In genomic region chr8:70504851-70505250, GRCm38 (mm10) we compare ENCODE assay signal across 8 mouse cellular contexts. TPM values are rescaled to one million over a fixed set of nuclear protein-coding genes. Genes with fewer than 3 reads are reported as not detected.
DNase-seq lines count a peak whose midpoint lies in the region; ATAC-seq lines count a peak whose summit lies in the region.

No protein-coding gene starts in this region.

- peaks cover 62% of the 10 kb centered on the region for H3K4me1 ChIP-seq in embryonic facial prominence, embryonic 12.5 days
- peaks cover 84% of the 10 kb centered on the region for H3K4me1 ChIP-seq in heart, embryonic 13.5 days
- H3K4me1 ChIP-seq in lung, embryonic 15.5 days, result peaks cover 81% of the 10 kb centered on the region

- 0 out of 2 replicates have a peak overlapping the region, but pooled peaks have one; percentile 5 for H3K4me3 ChIP-seq in embryonic facial prominence, embryonic 12.5 days
- 0 out of 2 replicates have a peak overlapping the region, but pooled peaks have one; percentile 73 for H3K4me3 ChIP-seq in heart, embryonic 13.5 days
- H3K4me3 ChIP-seq in lung, embryonic 15.5 days, result no peak overlapping the region; the same call in 1 of the 2 replicates

- ATAC-seq in embryonic facial prominence, embryonic 12.5 days (ENCODE audit: insufficient number of reproducible peaks, insufficient read depth, low FRiP score, low TSS enrichment), result no peak
- ATAC-seq in heart, embryonic 13.5 days (ENCODE audit: extremely low read depth, insufficient number of reproducible peaks, low FRiP score, low TSS enrichment), result no peak
- ATAC-seq in lung, embryonic 15.5 days (ENCODE audit: borderline replicate concordance, extremely low read depth, low FRiP score, low TSS enrichment), result no peak

- H3K4me2 ChIP-seq in embryonic facial prominence, embryonic 12.5 days (replicated peaks), result peak overlapping the region; percentile 83
- peak overlapping the region; percentile 82 for H3K4me2 ChIP-seq in heart, embryonic 13.5 days
- H3K4me2 ChIP-seq in lung, embryonic 15.5 days, result 0 out of 2 replicates have a peak overlapping the region, but pooled peaks have one; percentile 88

- no peak overlapping the region; the same call in 1 of the 2 replicates for H3K9ac ChIP-seq in embryonic facial prominence, embryonic 12.5 days
- H3K9ac ChIP-seq in heart, embryonic 13.5 days, result no peak overlapping the region
- H3K9ac ChIP-seq in lung, embryonic 15.5 days, result no peak overlapping the region

- H3K27me3 ChIP-seq in embryonic facial prominence, embryonic 12.5 days, result peaks cover 31% of the 10 kb centered on the region
- H3K27me3 ChIP-seq in heart, embryonic 13.5 days (replicated peaks), result peaks cover 43% of the 10 kb centered on the region
- H3K27me3 ChIP-seq in lung, embryonic 15.5 days, result peaks cover 31% of the 10 kb centered on the region

- no peaks in the 10 kb centered on the region for H3K9me3 ChIP-seq in embryonic facial prominence, embryonic 12.5 days
- no peaks in the 10 kb centered on the region for H3K9me3 ChIP-seq in heart, embryonic 13.5 days
- H3K9me3 ChIP-seq in lung, embryonic 15.5 days, result no peaks in the 10 kb centered on the region

- DNase-seq in CD8-positive naive resting alpha-beta T cell, adult 2 months (ENCODE audit: low read depth in 2 of 2, low spot score in 2 of 2), result peak; percentile 81 to 87
- peak; percentile 87 for DNase-seq in adrenal gland, postnatal 14 days
- DNase-seq in layer of hippocampus, adult 8-10 months (ENCODE audit: low spot score in 2 of 2), result peak; percentile 75 to 79
- DNase-seq in ovary, postnatal 36 days (ENCODE audit: low spot score), result peak; percentile 51
- peak; percentile 80 for DNase-seq in urinary bladder, postnatal 25 days (ENCODE audit: low spot score)

- peaks cover 27% of the 10 kb centered on the region for H3K36me3 ChIP-seq in embryonic facial prominence, embryonic 12.5 days
- peaks cover 35% of the 10 kb centered on the region for H3K36me3 ChIP-seq in heart, embryonic 13.5 days
- peaks cover 20% of the 10 kb centered on the region for H3K36me3 ChIP-seq in lung, embryonic 15.5 days

- WGBS in embryonic facial prominence, embryonic 12.5 days, result 47% methylated on average over 3 of the region's 3 CpGs
- 73% methylated on average over 3 of the region's 3 CpGs for WGBS in heart, embryonic 13.5 days
- 86% methylated on average over 3 of the region's 3 CpGs for WGBS in lung, embryonic 15.5 days

- peak overlapping the region; percentile 83 for H3K27ac ChIP-seq in embryonic facial prominence, embryonic 12.5 days
- H3K27ac ChIP-seq in heart, embryonic 13.5 days (replicated peaks), result no peak overlapping the region
- no peak overlapping the region for H3K27ac ChIP-seq in lung, embryonic 15.5 days

RNA-seq across cellular contexts. Expression of gene Rex1bd, which starts 1.7 kb away (rescaled TPM):
- 116 and 123 TPM in 2 replicates for total RNA-seq in adrenal gland, postnatal 14 days (2021)
- polyA plus RNA-seq in embryonic facial prominence, embryonic 12.5 days (2016; fragmentation: Nextera tagmentation; extraction: Ambion mirVana), result 145 and 146 TPM in 2 replicates
- 116 and 125 TPM in 2 replicates for polyA plus RNA-seq in heart, embryonic 13.5 days (2015; fragmentation: Nextera tagmentation; extraction: Ambion mirVana)
- 100 to 1,000 TPM in 2 of 4 experiments, 10 to 100 TPM in 2; 86.4 to 104 (median 97.3) TPM for total RNA-seq in layer of hippocampus, adult 8-10 months (2022)
- polyA plus RNA-seq in lung, embryonic 15.5 days (2015; fragmentation: Nextera tagmentation; extraction: Ambion mirVana), result 120 and 122 TPM in 2 replicates

RNA-seq across cellular contexts. Expression of gene Uba52, which starts 5.8 kb away (rescaled TPM):
- total RNA-seq in adrenal gland, postnatal 14 days (2021), result 1,600 and 1,776 TPM in 2 replicates
- 863 and 916 TPM in 2 replicates for polyA plus RNA-seq in embryonic facial prominence, embryonic 12.5 days (2016; fragmentation: Nextera tagmentation; extraction: Ambion mirVana)
- 842 and 891 TPM in 2 replicates for polyA plus RNA-seq in heart, embryonic 13.5 days (2015; fragmentation: Nextera tagmentation; extraction: Ambion mirVana)
- 1,000 to 10,000 TPM in 2 of 4 experiments, 100 to 1,000 TPM in 2; 772 to 1,065 (median 933) TPM for total RNA-seq in layer of hippocampus, adult 8-10 months (2022)
- polyA plus RNA-seq in lung, embryonic 15.5 days (2015; fragmentation: Nextera tagmentation; extraction: Ambion mirVana), result 909 and 953 TPM in 2 replicates

RNA-seq across cellular contexts. Expression of gene Crlf1, which starts 11.9 kb away (rescaled TPM):
- total RNA-seq in adrenal gland, postnatal 14 days (2021), result not detected in 2 replicates
- 70.1 and 74.4 TPM in 2 replicates for polyA plus RNA-seq in embryonic facial prominence, embryonic 12.5 days (2016; fragmentation: Nextera tagmentation; extraction: Ambion mirVana)
- polyA plus RNA-seq in heart, embryonic 13.5 days (2015; fragmentation: Nextera tagmentation; extraction: Ambion mirVana), result 3.7 and 5.5 TPM in 2 replicates
- 10 to 100 TPM; 20.4 to 31.5 (median 30.1) TPM for total RNA-seq in layer of hippocampus, adult 8-10 months (2022)
- polyA plus RNA-seq in lung, embryonic 15.5 days (2015; fragmentation: Nextera tagmentation; extraction: Ambion mirVana), result 181 and 186 TPM in 2 replicates

RNA-seq across cellular contexts. Expression of gene Tmem59l, which starts 17.7 kb away (rescaled TPM):
- total RNA-seq in adrenal gland, postnatal 14 days (2021), result 4.6 and 5.6 TPM in 2 replicates
- 27.1 and 29.6 TPM in 2 replicates for polyA plus RNA-seq in embryonic facial prominence, embryonic 12.5 days (2016; fragmentation: Nextera tagmentation; extraction: Ambion mirVana)
- 0.45 and 0.76 TPM in 2 replicates for polyA plus RNA-seq in heart, embryonic 13.5 days (2015; fragmentation: Nextera tagmentation; extraction: Ambion mirVana)
- total RNA-seq in layer of hippocampus, adult 8-10 months (2022), result 100 to 1,000 TPM; 284 to 307 (median 293) TPM
- 6.5 and 6.6 TPM in 2 replicates for polyA plus RNA-seq in lung, embryonic 15.5 days (2015; fragmentation: Nextera tagmentation; extraction: Ambion mirVana)

RNA-seq across cellular contexts. Expression of gene Fkbp8, which starts 22.7 kb away (rescaled TPM):
- 235 and 252 TPM in 2 replicates for total RNA-seq in adrenal gland, postnatal 14 days (2021)
- 306 and 327 TPM in 2 replicates for polyA plus RNA-seq in embryonic facial prominence, embryonic 12.5 days (2016; fragmentation: Nextera tagmentation; extraction: Ambion mirVana)
- polyA plus RNA-seq in heart, embryonic 13.5 days (2015; fragmentation: Nextera tagmentation; extraction: Ambion mirVana), result 240 and 251 TPM in 2 replicates
- total RNA-seq in layer of hippocampus, adult 8-10 months (2022), result 100 to 1,000 TPM; 420 to 440 (median 425) TPM
- polyA plus RNA-seq in lung, embryonic 15.5 days (2015; fragmentation: Nextera tagmentation; extraction: Ambion mirVana), result 307 and 313 TPM in 2 replicates

Comparison
In these comparisons a context has a peak if more than half of its experiments do, and no peak if none do; other contexts are left out.
1. RNA of gene Crlf1, which starts 11.9 kb away (polyA plus RNA-seq): 181 to 186 TPM in lung, embryonic 15.5 days and 70.1 to 74.4 TPM in embryonic facial prominence, embryonic 12.5 days; 3.7 to 5.5 TPM in heart, embryonic 13.5 days; every median in the first group is over 10 times any median in the second.
2. Peak in every context shown above with its lines, with median percentiles within 50 percentile points of each other: DNase-seq and H3K4me2 ChIP-seq.